Mouse (Mus musculus): ENCODE data around the gene Map3k13. TPM values are rescaled to one million over a fixed set of nuclear protein-coding genes. Genes with fewer than 3 reads are reported as not detected.

Map3k13 gene
- polyA plus RNA-seq, 1 experiment = 2.1 TPM

DNA sequence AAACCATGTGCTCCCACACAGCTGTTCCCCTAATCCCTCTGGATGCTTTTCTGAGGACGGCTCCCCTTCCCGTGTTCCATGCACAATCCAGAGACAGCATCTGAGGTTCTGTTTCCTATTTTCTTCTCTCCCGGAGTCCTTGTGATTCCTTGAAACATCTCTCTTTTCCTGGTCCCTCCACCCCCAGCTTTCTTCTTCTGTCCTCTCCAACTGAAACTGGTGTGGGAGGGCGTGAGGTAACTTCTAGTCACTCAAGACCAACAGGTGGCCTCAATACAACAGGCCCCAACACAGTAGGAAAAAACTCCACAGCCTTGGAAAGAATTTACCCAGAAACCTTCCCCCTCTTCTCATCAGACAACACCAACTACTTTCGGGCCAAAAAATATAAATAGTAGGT is 183.2 kb downstream of the Map3k13 start:
- Histone ChIP-seq H3K36me3 (ENCODE audit: control insufficient read depth, insufficient read depth, low read length, poor library complexity, severe bottlenecking) (peaks cover 7% of the 10 kb centered on the region; the same call in 1 of the 2 replicates), H3K27me3 (ENCODE audit: control insufficient read depth, insufficient read depth, low read length, poor library complexity, severe bottlenecking) (no peaks in the 10 kb centered on the region), H3K9me3 (replicated peaks; ENCODE audit: control insufficient read depth, insufficient read depth, low read length, poor library complexity, severe bottlenecking) (peaks cover 6% of the 10 kb centered on the region), H3K9ac (ENCODE audit: low read depth, poor library complexity, severe bottlenecking) (no peak overlapping the region), H3K4me1 (ENCODE audit: control insufficient read depth, insufficient read depth, low read length) (no peaks in the 10 kb centered on the region), H3K27ac (ENCODE audit: insufficient read depth, low read length) (no peak overlapping the region), H3K4me3 (ENCODE audit: low read depth, low read length) (no peak overlapping the region)
- TF ChIP-seq EP300 (IDR thresholded peaks at IDR 0.05; ENCODE audit: insufficient read depth, low read depth, low read length) (no peak), POLR2A (IDR thresholded peaks at IDR 0.05; ENCODE audit: insufficient read depth, low read length) (no peak), CTCF (IDR thresholded peaks at IDR 0.05; ENCODE audit: low read depth, low read length) (no peak)

Other genes starting within 250 kb of the Map3k13 start
- gene 2510009E07Rik, start 99.7 kb upstream of the Map3k13 start, polyA plus RNA-seq (2011; ENCODE audit: insufficient read depth, insufficient read length, low read depth, missing spikeins) = 0.39 and 1.1 TPM in 2 replicates
- 3.1 and 3.9 TPM in 2 replicates for gene Ehhadh, start 6.5 kb upstream of the Map3k13 start, polyA plus RNA-seq (2011; ENCODE audit: insufficient read depth, insufficient read length, low read depth, missing spikeins)
- gene Tmem41a, start 153.2 kb downstream of the Map3k13 start, polyA plus RNA-seq (2011; ENCODE audit: insufficient read depth, insufficient read length, low read depth, missing spikeins) = 10.8 and 14.3 TPM in 2 replicates
- gene Liph, start 201.3 kb downstream of the Map3k13 start, polyA plus RNA-seq (2011; ENCODE audit: insufficient read depth, insufficient read length, low read depth, missing spikeins) = 7.9 and 11.2 TPM in 2 replicates
- gene Senp2, start 215.1 kb downstream of the Map3k13 start, polyA plus RNA-seq (2011; ENCODE audit: insufficient read depth, insufficient read length, low read depth, missing spikeins) = 79.8 and 87.9 TPM in 2 replicates

Measured in ES-Bruce4 (cell line).